Mouse (Mus musculus) liver, adult (tissue): Measurements from ENCODE around the gene Sds.

Source experiments
- GATA4 ChIP-seq: IDR thresholded peaks from 2 replicates; pipeline ENCODE4 v1.6.1; 2014; ENCODE audit warnings: mild to moderate bottlenecking, low read length; ENCODE audit not compliant: insufficient replicate concordance

Sds gene

DNA sequence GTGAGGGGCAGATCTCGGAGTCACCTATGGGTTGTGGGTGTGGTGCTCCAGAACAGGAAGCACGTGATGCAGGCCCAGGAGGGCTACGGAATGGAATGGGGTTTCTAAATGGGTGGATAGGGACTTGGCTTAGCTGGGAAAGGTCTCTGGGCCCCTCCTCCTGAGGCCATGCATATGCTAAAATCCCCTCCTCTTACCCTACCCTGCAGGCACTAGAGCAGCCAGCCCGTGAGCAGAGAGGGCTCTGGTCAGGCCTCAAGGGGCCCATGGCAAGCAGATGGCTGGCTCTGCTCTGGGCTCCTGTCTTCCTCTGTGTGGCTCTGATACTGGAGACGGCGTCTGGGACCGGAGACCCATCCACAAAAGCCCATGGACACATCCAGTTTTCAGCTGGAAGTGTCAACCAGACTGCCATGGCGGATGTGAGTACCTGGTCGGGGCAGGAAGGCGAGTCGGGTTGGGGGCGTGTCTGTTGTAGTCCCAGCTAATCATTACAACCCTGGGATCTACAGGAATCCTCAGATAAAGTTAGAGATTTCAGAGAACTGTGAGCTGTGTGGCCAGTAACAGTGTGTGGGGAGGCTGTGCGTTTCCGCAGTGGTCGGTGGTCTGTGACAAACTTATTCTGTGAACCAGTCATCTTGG, 36.7 kb downstream of the Sds start:
- TF ChIP-seq GATA4: no peak

DNA sequence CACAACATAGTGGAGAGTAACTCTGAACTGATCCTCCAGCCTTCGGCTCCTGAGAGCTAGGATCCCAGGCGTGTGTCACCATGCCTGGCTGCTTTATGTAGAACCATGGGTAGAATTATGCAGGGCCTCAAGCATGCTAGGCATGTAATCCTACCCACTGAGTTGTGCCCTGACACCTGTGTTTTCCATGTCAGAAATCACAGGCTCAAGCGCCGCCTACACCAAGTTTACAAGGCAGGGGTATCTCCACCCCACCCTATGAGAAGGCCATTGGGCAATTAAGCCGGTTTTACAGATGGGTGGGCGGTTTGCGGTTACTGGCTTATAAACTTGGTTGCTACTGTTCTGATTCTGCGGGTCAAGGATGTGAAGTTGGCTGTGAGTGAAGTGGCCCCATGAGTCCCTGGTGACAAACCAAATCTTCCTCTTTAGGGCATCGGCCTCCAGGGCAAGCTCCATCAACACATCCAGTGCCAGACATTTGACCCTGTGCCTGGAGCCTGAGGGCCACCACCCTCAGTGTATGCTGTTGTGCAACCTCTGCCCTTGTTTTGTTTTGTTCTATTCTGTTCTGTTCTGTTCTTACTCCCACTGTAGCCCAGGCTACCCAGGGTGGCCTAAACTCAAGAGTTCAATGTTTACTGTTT, 37.8 kb downstream of the Sds start:
- peak; percentile 71; the same call in 1 of the 2 replicates for TF ChIP-seq GATA4

- TF ChIP-seq GATA4: no peak
Measured at GRCm38 (mm10) chr5:120514754-120515153, 38.4 kb downstream of the Sds start.

- no peak for TF ChIP-seq GATA4
Measured at GRCm38 (mm10) chr5:120515451-120515850, 39.1 kb downstream of the Sds start.

DNA sequence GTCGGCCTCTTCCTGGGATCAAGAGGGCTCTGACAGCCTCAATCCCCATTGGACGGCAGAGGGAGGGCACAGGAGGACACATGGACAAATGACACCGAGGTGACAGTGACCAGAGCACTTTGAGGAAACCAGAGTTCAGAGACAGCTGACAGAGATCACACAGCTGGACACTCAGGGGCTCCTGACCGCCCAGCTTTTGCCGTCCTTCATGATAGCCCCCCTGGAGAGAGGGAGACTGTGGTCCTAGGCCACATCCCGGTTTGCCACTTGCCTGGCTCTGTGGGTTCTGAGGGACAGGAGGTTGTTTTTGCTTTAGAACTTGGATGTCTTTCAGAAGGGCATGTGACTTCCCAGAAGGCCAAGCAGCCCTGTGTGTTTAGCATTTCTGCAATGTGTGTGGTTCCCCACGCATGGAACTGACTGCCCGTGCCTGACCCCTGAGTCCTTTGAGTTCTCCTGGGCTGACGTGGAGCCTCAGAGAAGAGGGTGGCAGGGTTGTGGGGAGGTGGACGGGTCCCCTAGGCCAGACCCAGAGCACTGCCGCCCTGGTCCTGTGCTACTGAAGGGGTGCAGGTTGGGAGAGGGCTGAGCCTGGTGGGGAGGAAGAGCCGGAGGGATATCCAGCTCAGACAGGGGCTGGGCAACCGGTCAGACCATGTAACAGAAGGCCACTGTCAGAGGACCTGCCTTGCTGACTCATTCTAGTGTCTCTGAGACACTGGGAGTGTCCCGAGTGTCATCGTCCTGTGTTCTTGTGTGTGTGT, 40.1 kb downstream of the Sds start:
- TF ChIP-seq GATA4: no peak

GRCm38 (mm10) chr5:120517552-120517951, 41.2 kb downstream of the Sds start:
- no peak for TF ChIP-seq GATA4

- TF ChIP-seq GATA4: no peak
Measured at GRCm38 (mm10) chr5:120522649-120523048, 46.3 kb downstream of the Sds start.

GRCm38 (mm10) chr5:120524736-120525135, 48.4 kb downstream of the Sds start:
- no peak for TF ChIP-seq GATA4

DNA sequence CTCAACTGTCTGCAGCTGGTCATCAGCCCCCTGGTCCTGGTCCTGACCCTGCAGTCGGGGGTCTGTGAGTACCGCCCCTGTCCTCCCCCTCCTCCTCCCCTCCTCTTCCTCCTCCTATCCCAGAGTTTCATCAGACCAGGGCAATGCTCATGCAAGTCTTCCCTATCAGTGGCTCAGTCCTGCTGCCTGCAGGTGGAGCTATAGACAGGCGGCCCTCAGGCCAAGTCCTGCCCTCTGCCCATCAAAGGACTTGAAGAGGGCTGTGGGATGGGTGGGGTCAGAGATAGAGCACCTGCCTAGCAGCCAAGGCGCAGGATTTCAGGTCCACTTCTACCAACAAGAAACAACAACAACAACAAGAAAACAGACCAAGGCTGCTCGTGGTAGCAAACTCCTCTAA, 49.4 kb downstream of the Sds start:
- TF ChIP-seq GATA4: no peak

DNA sequence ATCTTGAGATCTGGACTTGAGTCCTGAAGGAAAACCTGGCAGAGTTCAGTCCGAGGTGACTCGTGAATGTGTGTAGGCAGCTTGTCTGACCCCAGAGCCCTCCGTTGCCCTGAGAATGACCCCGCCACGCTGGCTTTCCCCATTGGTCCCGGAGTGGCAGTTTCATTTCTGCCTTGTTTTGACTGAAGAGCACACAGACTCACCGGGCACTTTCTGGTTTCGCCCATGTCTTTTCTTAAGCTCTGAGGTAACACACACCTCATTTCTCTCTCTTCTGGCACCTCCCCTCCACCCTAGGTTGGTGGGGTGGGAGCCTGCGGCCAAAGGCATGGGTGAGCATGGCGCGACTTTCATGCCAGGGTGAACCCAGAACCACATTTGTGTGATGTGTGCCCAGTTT, 50.0 kb downstream of the Sds start:
- TF ChIP-seq GATA4: no peak

- no peak for TF ChIP-seq GATA4
Measured at GRCm38 (mm10) chr5:120527296-120527964, 51.1 kb downstream of the Sds start.

DNA sequence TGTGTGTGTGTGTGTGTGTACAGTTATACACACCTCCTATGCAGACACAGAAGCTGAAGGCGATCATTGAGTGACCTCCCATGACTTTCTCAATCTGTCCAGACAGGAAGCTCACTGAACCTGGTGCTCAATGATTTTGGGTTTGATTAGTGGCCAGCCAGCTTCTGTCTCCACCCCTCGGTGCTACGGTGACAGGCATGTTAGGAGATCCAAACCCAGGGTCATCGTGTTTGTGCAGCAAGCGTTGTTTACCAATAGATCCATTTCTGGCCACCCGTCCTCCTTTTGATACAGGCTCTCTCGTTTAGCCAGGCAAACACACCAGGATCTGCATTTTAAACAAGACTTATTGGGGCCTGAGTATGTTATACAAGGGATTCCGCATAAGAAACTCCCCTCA, 55.3 kb downstream of the Sds start:
- no peak for TF ChIP-seq GATA4
